ENCODE assay signal across 11 mouse cellular contexts in the genomic region with DNA sequence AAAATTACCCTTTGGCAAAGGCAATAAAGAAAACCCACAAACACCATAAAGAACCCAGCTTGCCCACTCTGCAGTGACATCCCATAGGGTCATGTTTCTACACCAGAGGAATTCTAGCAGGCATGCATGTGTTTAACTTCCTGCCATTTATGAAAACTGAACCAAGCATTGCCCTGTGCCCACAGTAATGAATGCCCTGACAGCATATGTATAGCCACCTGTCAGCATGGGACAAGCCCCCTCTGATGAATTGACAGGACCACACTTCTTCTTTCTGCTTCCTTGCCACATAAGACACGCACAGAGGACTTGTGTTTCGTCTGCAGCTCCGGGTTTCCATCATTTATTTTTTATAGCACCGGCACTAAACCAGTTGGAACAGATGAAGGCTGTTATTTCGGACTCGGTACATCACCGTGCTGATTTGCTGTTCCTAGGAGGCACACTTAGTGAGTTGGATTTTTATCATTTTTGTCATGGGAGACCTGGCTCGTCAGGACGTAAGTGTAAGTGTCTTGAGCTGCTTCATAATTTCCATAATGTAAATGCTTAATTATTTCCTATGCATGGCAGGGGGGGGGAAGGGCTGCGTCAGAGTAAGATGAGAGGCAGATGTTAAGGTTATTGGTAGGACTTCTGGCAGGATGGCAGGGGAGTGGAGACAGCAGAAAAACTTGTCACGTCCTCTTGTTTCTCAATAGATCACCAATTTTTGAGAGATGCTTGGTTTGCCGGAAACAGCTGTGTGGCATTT.
A peak's percentile ranks its signal among the peaks of the same experiment; 100 is the strongest.
DNase-seq lines count a peak whose midpoint lies in the region; ATAC-seq lines count a peak whose summit lies in the region.
"Had no signal": no experiment of that assay in that cellular context is flagged by ENCODE, and none has a peak within 500 bp of the region (broad histone marks: within the 10 kb centered on the region; RNA-seq: fewer than 3 reads in every experiment).

No protein-coding gene starts in this region.

- no peak overlapping the region for H3K4me3 ChIP-seq in heart, embryonic 15.5 days
- H3K4me3 ChIP-seq in midbrain, embryonic 14.5 days (replicated peaks; ENCODE audit: low read depth, low read length): no peak overlapping the region
- H3K4me3 ChIP-seq in midbrain, embryonic 11.5 days (ENCODE audit: low read depth, low read length): no peak overlapping the region
- H3K4me3 ChIP-seq in hindbrain, embryonic 14.5 days (replicated peaks; ENCODE audit: low read length): no peak overlapping the region
- H3K4me3 ChIP-seq: embryonic facial prominence, embryonic 12.5 days; heart, embryonic 10.5 days; liver, embryonic 15.5 days had no signal

- no peak for ATAC-seq in heart, embryonic 15.5 days (replicated peaks; ENCODE audit: insufficient number of reproducible peaks, insufficient read depth, low FRiP score, low read depth)
- no peak for ATAC-seq in midbrain, embryonic 14.5 days (ENCODE audit: low FRiP score, low TSS enrichment)
- no peak for ATAC-seq in midbrain, embryonic 11.5 days (ENCODE audit: low FRiP score)
- ATAC-seq in hindbrain, embryonic 14.5 days (ENCODE audit: low FRiP score): no peak; the same call in 1 of the 2 replicates

- no peak overlapping the region for H3K9ac ChIP-seq in heart, embryonic 15.5 days
- H3K9ac ChIP-seq in midbrain, embryonic 14.5 days (replicated peaks; ENCODE audit: low read length): no peak overlapping the region
- no peak overlapping the region for H3K9ac ChIP-seq in midbrain, embryonic 11.5 days (ENCODE audit: low read length)
- H3K9ac ChIP-seq in hindbrain, embryonic 14.5 days: no peak overlapping the region
- H3K9ac ChIP-seq: embryonic facial prominence, embryonic 12.5 days; liver, embryonic 15.5 days had no signal

- H3K27me3 ChIP-seq in heart, embryonic 15.5 days: no peaks in the 10 kb centered on the region
- no peaks in the 10 kb centered on the region for H3K27me3 ChIP-seq in midbrain, embryonic 14.5 days (ENCODE audit: control insufficient read depth, insufficient read depth, low read length)
- H3K27me3 ChIP-seq in midbrain, embryonic 11.5 days (ENCODE audit: control insufficient read depth, insufficient read depth, low read length): no peaks in the 10 kb centered on the region
- no peaks in the 10 kb centered on the region for H3K27me3 ChIP-seq in hindbrain, embryonic 14.5 days (ENCODE audit: control insufficient read depth, insufficient read depth, low read length)
- H3K27me3 ChIP-seq: embryonic facial prominence, embryonic 12.5 days; liver, embryonic 15.5 days had no signal

- peaks cover 8% of the 10 kb centered on the region; the same call in 1 of the 2 replicates for H3K36me3 ChIP-seq in heart, embryonic 15.5 days
- no peaks in the 10 kb centered on the region for H3K36me3 ChIP-seq in midbrain, embryonic 14.5 days (ENCODE audit: control insufficient read depth, insufficient read depth, low read length)
- no peaks in the 10 kb centered on the region for H3K36me3 ChIP-seq in midbrain, embryonic 11.5 days (ENCODE audit: control insufficient read depth, insufficient read depth, low read length)
- H3K36me3 ChIP-seq in hindbrain, embryonic 14.5 days (replicated peaks; ENCODE audit: control insufficient read depth, insufficient read depth): no peaks in the 10 kb centered on the region
- H3K36me3 ChIP-seq: embryonic facial prominence, embryonic 12.5 days; liver, embryonic 15.5 days had no signal

- WGBS in heart, embryonic 15.5 days: 68% methylated on average over 12 of the region's 12 CpGs
- WGBS in midbrain, embryonic 14.5 days: 57% methylated on average over 12 of the region's 12 CpGs
- WGBS in midbrain, embryonic 11.5 days: 86% methylated on average over 12 of the region's 12 CpGs
- 44% methylated on average over 12 of the region's 12 CpGs for WGBS in hindbrain, embryonic 14.5 days

- 0 out of 2 replicates have a peak overlapping the region, but pooled peaks have one; percentile 6 for H3K27ac ChIP-seq in heart, embryonic 15.5 days
- H3K27ac ChIP-seq in midbrain, embryonic 14.5 days (replicated peaks; ENCODE audit: low read depth, low read length): 0 out of 2 replicates have a peak overlapping the region, but pooled peaks have one; percentile 4
- H3K27ac ChIP-seq in midbrain, embryonic 11.5 days (ENCODE audit: low read depth, low read length): no peak overlapping the region
- peak overlapping the region; percentile 60 for H3K27ac ChIP-seq in hindbrain, embryonic 14.5 days
- H3K27ac ChIP-seq: embryonic facial prominence, embryonic 12.5 days; heart, embryonic 10.5 days; liver, embryonic 15.5 days had no signal

- H3K4me1 ChIP-seq in heart, embryonic 15.5 days (replicated peaks): peaks cover 36% of the 10 kb centered on the region
- H3K4me1 ChIP-seq in midbrain, embryonic 14.5 days (ENCODE audit: control insufficient read depth, insufficient read depth, low read length): peaks cover 6% of the 10 kb centered on the region
- no peaks in the 10 kb centered on the region for H3K4me1 ChIP-seq in midbrain, embryonic 11.5 days (ENCODE audit: control insufficient read depth, insufficient read depth, low read length)
- H3K4me1 ChIP-seq in hindbrain, embryonic 14.5 days (replicated peaks; ENCODE audit: control insufficient read depth, insufficient read depth, low read length): peaks cover 20% of the 10 kb centered on the region; the same call in 1 of the 2 replicates
- H3K4me1 ChIP-seq: heart, embryonic 10.5 days; liver, embryonic 15.5 days had no signal

- DNase-seq in heart, adult 9 months (ENCODE audit: low spot score in 2 of 2): no peak
- DNase-seq in midbrain, embryonic 14.5 days: no peak
- DNase-seq in midbrain, embryonic 11.5 days (ENCODE audit: low spot score, missing footprints): no peak
- no peak for DNase-seq in hindbrain, embryonic 14.5 days (ENCODE audit: low spot score)
- DNase-seq in skeletal muscle tissue, adult 2 months (ENCODE audit: low read depth, low spot score): peak; percentile 38
- DNase-seq in heart, postnatal 25 days (ENCODE audit: low spot score): no peak
- DNase-seq: cerebellum, postnatal 14 days had no signal

- H3K9me3 ChIP-seq in heart, embryonic 15.5 days (replicated peaks): no peaks in the 10 kb centered on the region
- H3K9me3 ChIP-seq in midbrain, embryonic 14.5 days (ENCODE audit: control insufficient read depth, low read length): 0 out of 2 replicates have a peak, but pooled peaks cover 5% of the 10 kb centered on the region
- H3K9me3 ChIP-seq in midbrain, embryonic 11.5 days (ENCODE audit: control insufficient read depth, low read length): no peaks in the 10 kb centered on the region
- H3K9me3 ChIP-seq in hindbrain, embryonic 14.5 days (ENCODE audit: control insufficient read depth, low read length): no peaks in the 10 kb centered on the region
- H3K9me3 ChIP-seq: embryonic facial prominence, embryonic 12.5 days; heart, embryonic 10.5 days; liver, embryonic 15.5 days had no signal

- intact Hi-C loops in heart, postnatal 25 days (cut with DNase I): no loop called here

- no peak overlapping the region for H3K4me2 ChIP-seq in heart, embryonic 15.5 days
- H3K4me2 ChIP-seq in midbrain, embryonic 14.5 days (ENCODE audit: low read length): no peak overlapping the region
- no peak overlapping the region for H3K4me2 ChIP-seq in midbrain, embryonic 11.5 days
- 0 out of 2 replicates have a peak overlapping the region, but pooled peaks have one; percentile 6 for H3K4me2 ChIP-seq in hindbrain, embryonic 14.5 days (replicated peaks)
- H3K4me2 ChIP-seq: embryonic facial prominence, embryonic 12.5 days; liver, embryonic 15.5 days had no signal
